Mouse (Mus musculus) kidney, postnatal 4 days (tissue): Measurements from ENCODE around the gene Lcmt1.

Source experiments
- DNase-seq, 2 experiments: peaks; one replicate each; pipeline ENCODE4 v3.0.0; 2021; ENCODE audit warnings: mixed read lengths in 2 of 2

The Lcmt1 gene

DNA sequence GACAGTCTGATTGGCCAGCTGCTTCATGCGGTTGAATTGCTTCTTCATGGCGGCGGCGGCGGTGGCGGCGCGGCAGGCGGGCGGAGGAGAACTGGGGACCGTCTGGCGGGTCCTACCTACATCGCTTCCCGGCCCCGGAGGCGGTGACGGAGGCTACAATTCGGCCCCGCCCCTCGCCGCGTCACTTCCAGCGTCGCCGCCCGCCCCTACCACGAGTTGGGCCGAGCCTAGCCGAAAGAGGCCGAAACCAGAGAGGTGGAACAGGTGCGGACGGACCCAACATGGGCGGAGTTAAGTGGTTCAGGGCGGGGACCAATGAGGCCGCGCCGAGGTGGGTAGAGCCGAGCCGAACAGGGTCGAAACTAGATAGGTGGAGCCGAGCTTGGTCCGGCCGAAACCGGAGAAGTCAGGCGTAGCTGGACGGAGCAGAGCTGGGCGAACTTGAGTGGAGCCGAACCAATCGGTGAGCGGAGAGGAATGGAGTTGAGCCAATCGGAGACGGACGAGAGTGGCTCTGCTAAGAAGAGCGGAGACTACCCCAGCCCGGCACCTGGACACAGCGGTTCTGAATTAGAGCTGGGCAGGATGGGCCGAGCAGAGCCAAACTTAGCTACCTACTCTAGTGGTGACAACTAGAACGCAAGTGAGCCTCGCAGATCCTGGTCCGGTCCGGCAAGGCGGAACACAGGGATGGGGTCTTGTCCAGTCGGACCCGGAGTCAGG lies at the start of gene Lcmt1, which contains the start of gene Arhgap17:
TSS of gene Lcmt1 (plus strand) at position 26 of the 723 bp plus-strand sequence.
TSS of gene Arhgap17 (minus strand) at position 157 of the 723 bp plus-strand sequence.
- peak; percentile 98 to 99 for DNase-seq

GRCm38 (mm10) chr7:123322452-123323121 lies 47.0 kb upstream of the Lcmt1 start:
- DNase-seq = no peak

DNA sequence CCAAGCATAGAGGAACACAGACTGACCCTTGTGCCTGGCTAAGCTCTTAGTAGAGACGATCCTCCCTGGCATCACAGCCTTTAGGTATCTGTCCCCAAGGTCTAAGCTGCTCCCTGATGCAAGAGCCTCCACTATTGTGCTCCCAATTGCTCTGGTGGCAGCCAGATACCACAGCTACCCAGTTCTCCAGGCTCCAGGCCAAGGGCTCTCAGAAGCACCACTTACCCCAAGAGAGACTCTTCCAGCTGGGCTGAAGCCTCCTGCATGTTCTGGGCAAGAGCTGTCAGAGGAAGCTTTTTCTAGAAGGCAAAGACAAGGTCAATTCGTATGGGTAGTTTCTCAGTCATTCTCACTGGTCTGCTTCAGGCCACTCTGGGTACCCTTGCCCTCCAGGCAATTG lies 46.2 kb upstream of the Lcmt1 start:
- no peak for DNase-seq

DNA sequence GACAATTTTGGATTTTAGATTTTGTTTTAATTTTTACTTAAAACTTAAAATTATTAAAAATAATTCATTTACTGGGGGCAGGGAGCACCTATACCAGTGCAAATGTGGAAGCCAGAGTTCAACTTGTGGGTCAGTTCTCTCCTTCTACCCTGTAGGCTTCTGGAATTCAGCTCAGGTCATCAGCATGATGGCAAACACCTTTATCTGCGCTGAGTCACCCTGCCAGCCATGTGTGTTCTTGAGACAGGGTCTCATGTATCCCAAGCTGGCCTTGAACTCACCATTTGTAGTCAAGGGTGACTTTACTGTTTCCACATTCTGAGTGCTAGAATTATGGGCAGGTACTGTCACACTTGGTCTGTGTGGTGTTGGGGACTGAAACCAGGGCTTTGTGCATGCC lies 45.5 kb upstream of the Lcmt1 start:
- no peak for DNase-seq

DNA sequence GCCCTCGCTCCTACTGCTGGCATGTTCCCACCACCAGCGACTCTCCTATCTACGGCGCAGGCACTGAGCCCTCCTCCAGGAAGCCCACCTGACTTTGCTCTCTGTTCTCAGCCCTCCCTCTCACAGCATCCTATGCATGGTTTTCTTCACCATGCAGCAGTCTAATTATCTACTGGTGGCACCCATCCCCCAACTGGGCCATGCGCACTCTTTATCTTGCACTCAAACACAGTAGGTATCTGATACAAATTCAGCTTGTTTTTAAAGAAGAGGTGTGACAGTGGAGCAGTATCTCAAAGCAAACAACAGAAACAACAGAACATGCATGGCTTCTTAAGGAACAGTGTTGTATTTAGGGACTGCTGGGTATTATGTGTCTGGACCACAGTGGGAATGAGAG lies 43.5 kb upstream of the Lcmt1 start:
- DNase-seq = no peak

DNA sequence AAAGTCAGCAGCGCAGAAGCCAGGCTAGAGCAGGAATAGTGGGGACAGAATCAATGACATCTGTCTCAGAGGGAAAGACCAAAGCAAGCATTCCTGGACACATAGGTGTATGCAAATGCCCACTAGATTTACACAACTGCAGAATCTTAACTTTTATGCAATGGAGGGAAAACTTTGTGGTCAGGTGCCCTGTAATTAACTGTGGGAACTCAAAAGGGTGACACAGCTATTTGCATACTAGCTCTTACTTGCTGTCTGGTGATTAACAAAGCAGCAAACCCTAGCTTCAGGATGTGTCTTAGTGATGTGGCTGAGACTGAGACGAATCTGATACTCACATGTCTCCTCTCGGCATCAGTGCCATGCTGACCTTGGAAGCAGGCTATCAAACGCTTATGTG lies 42.7 kb upstream of the Lcmt1 start:
- DNase-seq = no peak

DNA sequence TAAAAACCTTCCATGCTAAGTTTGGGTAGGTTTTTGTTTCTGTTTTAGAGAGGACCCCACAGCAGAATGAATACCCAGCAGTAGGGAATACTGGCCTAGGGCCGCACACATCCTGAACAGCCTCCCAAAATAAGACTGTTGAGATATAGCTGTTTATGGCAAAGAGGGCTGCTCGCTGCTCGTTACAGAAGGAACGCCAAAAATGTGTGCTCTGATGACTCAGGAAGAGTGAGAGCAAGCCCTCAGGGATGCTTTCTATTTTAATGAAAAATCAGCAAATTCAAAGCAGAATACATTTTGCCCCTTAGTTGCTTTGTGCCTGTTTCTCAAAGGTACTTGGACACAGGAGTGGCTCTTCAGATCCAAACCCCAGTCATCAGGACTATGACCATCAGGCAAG lies 41.7 kb upstream of the Lcmt1 start:
- no peak for DNase-seq

DNA sequence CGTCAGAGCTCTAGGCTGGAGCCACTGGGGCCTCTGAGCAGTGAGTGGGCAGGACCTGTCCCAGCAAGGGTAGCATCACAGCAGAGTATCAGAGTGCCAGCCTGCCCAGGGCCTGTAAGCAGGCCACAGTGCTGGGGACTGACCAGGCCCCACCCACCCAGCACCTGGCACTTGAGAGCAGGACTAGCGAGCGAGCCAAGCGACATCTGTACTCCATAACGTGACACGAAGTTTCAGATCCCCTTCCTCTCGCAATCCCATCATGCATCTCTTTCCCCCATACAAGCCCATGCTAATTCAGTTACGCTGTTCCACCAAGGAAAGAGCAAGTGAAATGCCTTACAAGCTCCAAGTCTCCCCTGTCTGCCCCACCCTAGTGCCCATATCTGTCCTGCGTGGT lies 39.1 kb upstream of the Lcmt1 start:
- DNase-seq = no peak

GRCm38 (mm10) chr7:123336322-123336721 lies 33.3 kb upstream of the Lcmt1 start:
- no peak for DNase-seq

- peak; percentile 24 to 33 for DNase-seq
These were observed 31.2 kb upstream of the Lcmt1 start for GRCm38 (mm10) chr7:123338351-123338750.

DNA sequence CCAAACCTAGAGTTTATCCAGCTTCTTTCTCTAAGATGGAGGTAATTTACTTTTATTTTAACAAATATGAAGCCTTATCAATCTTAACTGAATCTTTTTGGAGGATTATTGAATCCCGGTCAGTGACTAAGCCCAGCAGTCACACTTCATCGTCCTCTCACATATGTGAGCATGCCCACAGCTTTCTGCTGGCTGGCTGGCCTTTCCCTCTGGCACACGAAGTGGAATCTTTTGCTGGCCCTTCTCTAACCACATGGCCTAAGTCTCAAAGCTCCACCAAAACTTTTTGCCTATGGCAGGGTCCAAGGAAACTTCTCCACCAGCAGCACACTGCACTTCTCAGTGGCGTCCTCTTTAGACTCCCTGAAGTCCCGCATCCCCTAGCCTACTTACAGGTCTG lies 27.7 kb upstream of the Lcmt1 start:
- no peak for DNase-seq

GRCm38 (mm10) chr7:123344079-123344780 lies 25.4 kb upstream of the Lcmt1 start:
- DNase-seq = no peak

GRCm38 (mm10) chr7:123345041-123345544 lies 24.5 kb upstream of the Lcmt1 start:
- no peak for DNase-seq

GRCm38 (mm10) chr7:123346631-123347290 lies 22.8 kb upstream of the Lcmt1 start:
- DNase-seq = no peak

- no peak for DNase-seq
These were observed 19.8 kb upstream of the Lcmt1 start for GRCm38 (mm10) chr7:123349813-123350212.

DNA sequence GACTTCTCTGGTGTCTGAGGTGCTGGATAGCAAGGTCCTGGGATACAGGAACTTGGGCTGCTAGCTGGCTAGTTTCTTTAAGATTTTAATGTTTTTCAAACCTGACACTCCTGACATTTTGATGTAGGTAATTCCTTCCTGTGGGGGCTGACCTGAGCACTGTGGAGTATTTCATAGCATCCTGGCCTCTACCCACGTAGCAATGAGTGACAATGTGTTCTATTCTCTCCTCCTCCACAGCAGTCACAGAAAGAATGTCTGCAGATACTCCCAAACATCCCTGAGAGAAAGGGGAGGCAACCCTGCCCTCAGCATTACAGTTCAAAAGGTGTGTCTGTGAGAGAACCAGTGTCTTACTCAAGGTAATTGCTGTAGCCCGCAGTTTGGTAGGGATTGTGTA lies 19.3 kb upstream of the Lcmt1 start:
- no peak for DNase-seq

DNA sequence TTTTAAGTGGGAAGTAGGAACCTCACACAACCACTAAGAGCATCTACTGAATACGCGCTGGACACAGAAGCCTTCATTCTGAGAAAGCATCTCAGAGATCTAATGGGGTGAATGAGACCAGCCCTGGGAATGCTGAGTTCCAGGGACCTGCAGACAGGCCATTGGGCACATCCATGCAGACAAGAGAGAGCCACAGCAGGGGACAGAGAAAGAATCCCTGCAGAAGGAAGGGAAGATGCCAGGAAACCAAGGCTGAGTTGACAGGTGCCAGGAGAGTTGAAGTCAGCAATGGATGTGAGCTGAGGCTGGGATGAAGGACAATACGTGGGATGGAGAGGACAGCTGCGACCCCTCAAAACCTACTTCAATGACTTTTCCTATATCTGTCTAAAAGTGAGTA lies 16.5 kb upstream of the Lcmt1 start:
- no peak for DNase-seq

DNA sequence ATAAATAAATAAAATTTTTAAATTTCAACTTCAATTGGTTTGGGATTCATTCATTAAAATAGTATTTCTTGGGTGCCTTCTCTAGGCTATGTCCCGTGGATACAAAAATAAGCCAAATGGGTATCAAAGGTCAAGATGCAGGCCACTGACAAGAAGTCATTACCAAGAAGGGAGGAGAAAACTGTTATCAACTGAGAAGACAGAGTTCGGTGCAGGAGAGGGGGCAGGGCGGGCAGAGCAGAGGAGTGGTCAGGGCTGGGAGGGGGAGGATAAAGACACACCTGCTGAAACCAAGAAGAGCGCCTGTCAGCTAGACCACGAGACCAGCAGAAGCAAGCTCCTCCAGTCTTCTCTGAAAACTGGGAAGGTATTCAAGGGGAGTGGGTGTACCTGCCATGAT lies 15.7 kb upstream of the Lcmt1 start:
- DNase-seq = no peak

DNA sequence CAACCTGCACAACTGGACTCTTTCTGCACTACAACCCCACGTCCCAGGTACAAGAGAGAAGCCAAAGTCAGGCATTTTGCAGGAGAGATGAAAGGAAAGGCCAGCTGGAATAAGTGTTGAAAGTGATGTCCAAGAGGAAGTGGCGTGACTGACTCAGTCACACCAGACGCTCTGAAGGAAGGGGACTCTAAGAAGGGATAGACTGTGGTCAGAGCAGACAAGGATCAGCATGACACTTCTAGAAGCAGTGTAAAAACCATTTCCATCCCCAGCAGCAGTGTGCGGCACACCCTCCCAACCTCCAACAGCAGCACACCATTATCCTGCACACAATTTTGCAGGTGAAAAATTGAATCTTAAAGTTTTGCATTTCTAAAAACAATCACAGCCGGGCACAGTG lies 15.2 kb upstream of the Lcmt1 start:
- DNase-seq = no peak

DNA sequence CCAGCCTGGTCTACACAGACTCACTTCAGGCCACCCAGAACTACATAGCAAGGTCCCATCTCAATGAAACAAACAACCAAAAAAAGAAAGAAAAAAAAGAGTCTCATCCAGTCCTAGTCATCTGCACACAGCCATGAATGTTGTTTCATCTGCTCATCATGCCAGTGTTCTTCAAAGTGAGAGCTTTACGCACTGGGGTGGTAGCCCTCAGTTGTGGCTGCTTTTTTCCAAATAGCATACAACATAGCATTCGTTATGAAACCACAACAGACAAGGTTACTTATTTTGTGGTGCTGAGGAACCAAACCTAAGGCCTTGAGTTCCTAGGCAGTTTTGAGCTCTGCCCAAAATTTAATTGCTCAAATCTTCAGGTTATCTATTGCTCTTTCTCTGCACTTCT lies 14.7 kb upstream of the Lcmt1 start:
- no peak for DNase-seq

DNA sequence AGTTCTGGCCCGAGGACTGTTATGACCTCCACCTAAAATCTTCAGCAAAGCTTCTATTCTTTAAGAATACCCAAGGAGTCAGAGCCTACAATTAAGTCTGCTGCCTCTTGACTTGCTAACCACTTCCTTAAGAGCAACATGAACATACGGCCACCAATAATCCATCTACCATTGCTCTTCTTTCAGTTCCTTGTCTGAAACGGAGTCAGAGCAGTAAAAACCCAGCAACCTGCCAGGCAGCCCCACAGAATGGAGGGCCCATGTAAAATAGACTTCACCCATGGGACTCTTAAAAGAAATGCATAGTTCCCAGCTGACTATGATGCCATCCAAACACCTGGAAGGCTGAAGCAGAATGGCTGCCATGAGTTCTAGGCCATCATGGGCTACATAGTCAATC lies 13.4 kb upstream of the Lcmt1 start:
- no peak for DNase-seq

GRCm38 (mm10) chr7:123359101-123359500 lies 10.5 kb upstream of the Lcmt1 start:
- DNase-seq = no peak

DNA sequence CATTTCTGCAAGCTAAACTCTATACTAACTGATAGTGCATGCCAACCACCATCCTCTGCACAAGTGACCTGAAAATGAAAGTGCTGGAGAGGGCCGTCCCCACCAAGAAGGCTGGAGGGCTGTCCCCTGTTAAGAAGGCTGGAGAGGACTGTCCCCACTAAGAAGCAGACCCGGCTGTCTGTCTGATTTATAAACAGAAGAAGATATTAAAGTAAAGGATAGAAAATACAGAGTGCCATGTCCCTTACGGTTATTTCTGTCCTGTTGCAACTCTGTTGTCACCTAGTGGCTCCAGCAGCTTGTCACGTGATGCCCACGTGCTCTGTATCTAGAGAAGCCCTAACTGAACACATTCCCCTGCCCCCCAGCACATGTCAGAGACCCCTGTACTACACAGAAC lies 9.4 kb upstream of the Lcmt1 start:
- no peak for DNase-seq
